Mouse (Mus musculus) CH12.LX (cell line): ENCODE results near the gene Cnst.
A peak's percentile ranks its signal among the peaks of the same experiment; 100 is the strongest.

ENCODE experiments used
- BHLHE40 ChIP-seq: IDR thresholded peaks from 2 replicates; pipeline ENCODE4 v1.6.1; 2011; ENCODE audit warnings: mild to moderate bottlenecking, low read depth, low read length, improper control_type of control experiment
- CTCF ChIP-seq, 2 experiments: IDR thresholded peaks in 1 of 2; conservative IDR thresholded peaks in 1 of 2; 2 replicates each; pipeline ENCODE4 v1.5.1; 2011 to 2012; ENCODE audit warnings: low read depth in 2 of 2, low read length in 2 of 2, improper control_type of control experiment in 1 of 2, inconsistent platforms in 1 of 2, mild to moderate bottlenecking in 1 of 2, moderate library complexity in 1 of 2
- E2F4 ChIP-seq: IDR thresholded peaks from 2 replicates; pipeline ENCODE4 v1.6.1; 2011; ENCODE audit warnings: low read depth, low read length, improper control_type of control experiment; ENCODE audit not compliant: insufficient replicate concordance
- ELF1 ChIP-seq: IDR thresholded peaks from 2 replicates; pipeline ENCODE4 v1.6.1; 2014; ENCODE audit warnings: low read depth, mild to moderate bottlenecking, inconsistent platforms, low read length, improper control_type of control experiment
- EP300 ChIP-seq: IDR thresholded peaks from 2 replicates; pipeline ENCODE4 v1.6.1; 2011; ENCODE audit warnings: low read length, improper control_type of control experiment
- JUND ChIP-seq: conservative IDR thresholded peaks from 2 replicates; pipeline ENCODE4 v1.6.1; 2011; ENCODE audit warnings: low read depth, low read length, improper control_type of control experiment
- NELFE ChIP-seq: IDR thresholded peaks from 2 replicates; pipeline ENCODE4 v1.6.1; 2011; ENCODE audit warnings: low read depth, low read length, improper control_type of control experiment
- POLR2A ChIP-seq: IDR thresholded peaks from 2 replicates; pipeline ENCODE4 v1.6.1; 2011; ENCODE audit warnings: low read depth, mild to moderate bottlenecking, improper control_type of control experiment, low read length
- RAD21 ChIP-seq: IDR thresholded peaks from 2 replicates; pipeline ENCODE4 v1.6.1; 2011; ENCODE audit warnings: low read depth, mild to moderate bottlenecking, low read length, improper control_type of control experiment, moderate library complexity
- TCF12 ChIP-seq: IDR thresholded peaks from 2 replicates; pipeline ENCODE4 v1.6.1; 2014; ENCODE audit warnings: low read depth, mild to moderate bottlenecking, inconsistent platforms, low read length, improper control_type of control experiment
- ZKSCAN1 ChIP-seq: IDR thresholded peaks from 2 replicates; pipeline ENCODE4 v1.6.1; 2012; ENCODE audit warnings: low read depth, inconsistent platforms, low read length, improper control_type of control experiment, borderline replicate concordance

GRCm38 (mm10) chr1:179548220-179548619 is 2.0 kb downstream of the Cnst start:
- TF ChIP-seq POLR2A = no peak
- TF ChIP-seq CTCF (conservative IDR thresholded peaks at IDR 0.05 in 1 of 2, IDR thresholded peaks at IDR 0.05 in 1 of 2; ENCODE audit: low read depth in 2 of 2, low read length in 2 of 2) = no peak
- TF ChIP-seq EP300 = no peak
- TF ChIP-seq TCF12 = no peak
- no peak for TF ChIP-seq JUND
- no peak for TF ChIP-seq ZKSCAN1
- no peak for TF ChIP-seq NELFE
- TF ChIP-seq BHLHE40 = peak; percentile 52; the same call in 1 of the 2 replicates
- TF ChIP-seq ELF1 = no peak
- no peak for TF ChIP-seq E2F4
- no peak for TF ChIP-seq RAD21
